Mouse (Mus musculus) kidney, postnatal 0 days (tissue): Measurements from ENCODE around the gene Zfp36l1. TPM values are rescaled to one million over a fixed set of nuclear protein-coding genes. Genes with fewer than 3 reads are reported as not detected.
"Not testable (repeated sequence)": the region's sequence is repeated elsewhere in the genome, so short reads cannot be mapped to it uniquely, and the experiment has no call there.

Source experiments
- ATAC-seq: fragments of 200-750 bp; cut with Nextera tagmentation; replicated peaks from 2 replicates; pipeline ENCODE4 v1.8.0; 2017; ENCODE audit warnings: low read depth, moderate number of reproducible peaks, moderate TSS enrichment, moderate library complexity; ENCODE audit not compliant: low FRiP score
- DNase-seq: peaks from one replicate; pipeline ENCODE4 v3.0.0-alpha.2; 2016; ENCODE audit warnings: low spot score
- H3K27ac ChIP-seq: fragments of 300-500 bp; sonication (generic); 2 replicates; pipeline ENCODE4 v1.5.1; 2014; ENCODE audit warnings: mild to moderate bottlenecking
- H3K27me3 ChIP-seq: fragments of 300-500 bp; sonication (generic); 2 replicates; pipeline ENCODE4 v1.6.1; 2014; ENCODE audit warnings: low read length, mixed read lengths; ENCODE audit not compliant: insufficient read depth
- H3K36me3 ChIP-seq: fragments of 300-500 bp; sonication (generic); 2 replicates; pipeline ENCODE4 v1.6.1; 2014; ENCODE audit warnings: low read length, mixed read lengths; ENCODE audit not compliant: insufficient read depth
- H3K4me1 ChIP-seq: fragments of 300-500 bp; sonication (generic); replicated peaks from 2 replicates; pipeline ENCODE4 v1.6.1; 2014; ENCODE audit warnings: antibody characterized with exemption, low read length, mixed read lengths; ENCODE audit not compliant: insufficient read depth
- H3K4me2 ChIP-seq: fragments of 300-500 bp; sonication (generic); 2 replicates; pipeline ENCODE4 v1.6.1; 2014; ENCODE audit warnings: mild to moderate bottlenecking, low read length, moderate library complexity, mixed read lengths
- H3K4me3 ChIP-seq: fragments of 300-500 bp; sonication (generic); replicated peaks from 2 replicates; pipeline ENCODE4 v1.5.1; 2014; ENCODE audit warnings: low read depth, low read length
- H3K9ac ChIP-seq: fragments of 300-500 bp; sonication (generic); 2 replicates; pipeline ENCODE4 v1.6.1; 2014; ENCODE audit warnings: low read depth, low read length
- H3K9me3 ChIP-seq: fragments of 300-500 bp; sonication (generic); replicated peaks from 2 replicates; pipeline ENCODE4 v1.6.1; 2016; ENCODE audit warnings: low read length, inconsistent platforms, mixed read lengths
- CTCF ChIP-seq: IDR thresholded peaks from 2 replicates; pipeline ENCODE4 v1.5.1; 2016; ENCODE audit warnings: antibody characterized with exemption, low read depth, mild to moderate bottlenecking, moderate library complexity
- WGBS: fragments of 180-500 bp; shearing (Covaris S2); extraction: QIAGEN DNeasy Blood & Tissue Kit; methylation state at CpG from one replicate; pipeline ENCODE4 v1.1.7; 2014; 5-methylcytosine and 5-hydroxymethylcytosine counted together
- polyA plus RNA-seq: library from polyadenylated mRNA; unstranded; fragments of >200 nt; fragmentation: Nextera tagmentation; extraction: Ambion mirVana; gene quantifications from 2 replicates; pipeline ENCODE4 v1.2.1, GENCODE M21; 2015

Zfp36l1 gene
- polyA plus RNA-seq, 1 experiment from 2014 or later, result 160 TPM

DNA sequence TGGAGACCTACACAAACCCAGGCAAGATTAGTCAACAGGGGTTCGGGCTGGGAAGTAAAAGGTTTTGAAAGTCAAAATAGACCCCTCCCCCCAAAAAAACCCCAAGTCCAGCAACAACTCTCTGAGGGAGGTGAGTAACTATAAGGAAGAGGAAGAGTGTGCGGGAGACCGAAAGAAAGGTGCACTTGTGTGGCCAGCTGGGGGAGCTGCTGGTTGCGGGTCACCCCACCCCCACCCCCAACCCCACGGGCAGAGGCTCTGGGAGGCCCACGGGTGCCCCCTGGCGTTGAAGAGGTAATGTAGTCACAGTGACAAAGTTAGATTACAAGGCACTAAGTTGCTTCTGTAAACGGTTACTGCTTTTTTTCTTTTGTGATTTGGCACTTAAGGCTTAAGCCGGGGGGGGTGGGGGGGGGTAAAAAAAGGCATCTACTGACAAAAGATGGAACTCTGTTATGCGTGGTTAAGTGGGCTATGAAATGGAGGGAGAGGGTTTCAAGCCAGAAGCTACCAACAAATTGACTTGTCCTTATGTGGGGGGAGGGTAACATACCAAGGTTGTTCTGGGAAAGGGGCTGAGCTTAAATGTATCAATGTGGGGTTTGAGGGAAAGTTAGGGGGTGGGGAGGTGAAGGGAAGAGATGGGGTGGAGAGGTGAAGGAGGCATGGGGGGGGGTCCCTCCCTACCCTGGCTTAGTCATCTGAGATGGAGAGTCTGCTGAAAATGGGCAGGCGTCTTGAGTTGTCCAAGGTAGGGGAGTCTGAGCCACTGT is 3.7 kb downstream of the Zfp36l1 start:
- DNase-seq, result peak; percentile 89
- H3K9me3 ChIP-seq, H3K27me3 ChIP-seq, ATAC-seq, H3K4me1 ChIP-seq: not testable (repeated sequence)
- 4% methylated on average over 11 of the region's 11 CpGs for WGBS
- H3K36me3 ChIP-seq, result peaks cover 15% of the 10 kb centered on the region
- peak overlapping the region; percentile 93 for H3K27ac ChIP-seq
- H3K9ac ChIP-seq, result peak overlapping the region; percentile 98
- peak; percentile 78 for TF ChIP-seq CTCF
- H3K4me2 ChIP-seq, result peak overlapping the region; percentile 85
- H3K4me3 ChIP-seq, result peak overlapping the region; percentile 96

DNA sequence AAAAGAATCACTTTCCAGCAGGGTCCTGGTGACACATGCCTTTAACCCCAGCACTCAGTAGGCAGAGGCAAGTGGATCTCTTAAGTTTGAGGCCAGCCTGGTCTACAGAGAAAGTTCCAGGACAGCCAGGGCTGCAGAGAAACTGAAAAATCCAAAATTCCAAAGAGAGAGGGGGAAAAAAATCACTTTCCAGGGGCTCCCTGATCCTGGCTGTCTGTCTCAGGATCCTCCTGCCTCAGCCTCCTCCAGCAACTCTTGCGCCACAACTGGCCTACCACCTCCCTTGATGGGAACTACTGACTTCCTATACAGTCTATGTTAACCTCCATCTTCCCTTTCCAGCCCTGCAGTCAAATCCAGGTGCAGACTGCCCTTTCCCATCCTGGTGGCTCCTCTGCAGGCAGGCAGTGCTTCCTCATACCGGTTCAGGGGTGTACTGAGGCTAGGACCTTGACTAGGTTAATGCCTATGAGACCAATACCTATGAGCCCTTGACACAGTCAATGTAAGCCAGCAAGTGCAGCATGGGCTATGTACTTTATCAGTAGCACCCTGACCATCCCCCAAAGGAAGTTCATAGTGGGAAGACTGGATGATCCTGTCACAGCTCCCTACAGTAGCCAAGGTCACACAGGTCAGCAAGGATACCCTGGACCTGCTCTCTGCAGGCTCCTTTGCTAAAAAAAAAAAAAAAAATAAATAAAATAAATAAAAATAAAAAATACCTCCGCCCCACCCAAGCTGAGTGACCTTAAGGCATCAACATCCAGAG is 5.7 kb downstream of the Zfp36l1 start:
- no peak for ATAC-seq
- Histone ChIP-seq H3K27me3 (no peaks in the 10 kb centered on the region), H3K4me2 (no peak overlapping the region), H3K9ac (no peak overlapping the region), H3K27ac (no peak overlapping the region), H3K4me1 (no peaks in the 10 kb centered on the region), H3K36me3 (peaks cover 15% of the 10 kb centered on the region), H3K4me3 (no peak overlapping the region), H3K9me3 (no peaks in the 10 kb centered on the region)
- WGBS, result 92% methylated on average over 3 of the region's 3 CpGs
- DNase-seq, result no peak
- no peak for TF ChIP-seq CTCF

DNA sequence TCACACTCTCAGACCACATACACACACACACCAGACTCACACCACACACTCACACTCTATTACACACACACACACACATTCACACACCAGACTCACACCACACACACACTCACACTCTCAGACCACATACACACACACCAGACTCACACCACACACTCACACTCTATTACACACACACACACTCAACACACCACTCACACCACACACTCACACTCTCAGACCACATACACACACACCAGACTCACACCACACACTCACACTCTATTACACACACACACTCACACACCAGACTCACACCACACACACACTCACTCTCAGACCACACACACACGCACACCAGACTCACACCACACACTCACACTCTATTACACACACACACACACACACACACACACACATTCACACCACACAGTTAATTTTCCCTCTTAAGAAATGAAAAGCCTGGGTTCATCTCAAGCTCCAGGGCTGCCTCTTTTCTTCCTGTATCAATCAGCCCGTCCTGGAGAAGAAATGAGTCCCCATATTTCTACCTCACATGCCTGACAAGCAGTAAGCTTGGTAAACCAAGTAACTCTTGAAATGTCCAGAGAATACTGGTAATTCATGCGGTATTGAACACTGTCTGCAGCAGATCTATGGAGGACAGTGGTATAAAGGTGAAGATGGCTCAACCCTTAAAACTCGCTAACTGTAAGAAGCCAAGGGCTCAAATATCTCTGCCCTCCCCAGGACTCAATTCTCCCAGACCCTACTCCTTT is 6.5 kb downstream of the Zfp36l1 start:
- DNase-seq, result peak; percentile 44
- no peak overlapping the region for H3K27ac ChIP-seq
- no peak for ATAC-seq

DNA sequence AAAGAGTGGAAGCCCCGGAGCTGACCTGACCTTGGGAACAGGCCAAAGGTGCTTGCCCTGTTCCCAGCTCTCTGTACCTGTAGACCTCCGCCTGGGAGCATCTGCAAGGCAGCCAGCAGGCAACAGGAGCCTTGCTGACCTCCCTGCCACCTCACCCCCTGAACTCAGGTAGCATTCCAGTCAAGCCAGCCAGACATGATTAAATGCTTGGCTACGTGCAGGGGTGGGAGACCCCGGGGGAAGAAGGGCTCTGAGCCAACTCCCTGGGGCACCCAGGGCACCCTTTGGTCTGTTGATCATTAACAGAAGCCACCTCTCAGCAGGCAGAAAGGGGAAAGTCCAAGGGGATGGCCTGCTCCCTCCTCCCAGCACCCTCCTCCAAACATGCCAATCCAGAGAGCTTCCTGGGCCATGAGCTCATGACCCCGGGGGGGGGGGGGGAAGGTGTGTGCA is 9.3 kb downstream of the Zfp36l1 start:
- no peak overlapping the region for H3K4me2 ChIP-seq
- WGBS, result 28% methylated on average over 5 of the region's 5 CpGs
- H3K9me3 ChIP-seq, result no peaks in the 10 kb centered on the region
- H3K4me1 ChIP-seq, result no peaks in the 10 kb centered on the region
- DNase-seq (peak; percentile 72), ATAC-seq (peak; percentile 85)
- TF ChIP-seq CTCF, result no peak
- no peak overlapping the region for H3K4me3 ChIP-seq
- no peak overlapping the region for H3K9ac ChIP-seq
- 0 out of 2 replicates have a peak, but pooled peaks cover 5% of the 10 kb centered on the region for H3K36me3 ChIP-seq
- no peaks in the 10 kb centered on the region for H3K27me3 ChIP-seq
- H3K27ac ChIP-seq, result peak overlapping the region; percentile 82

More for the DNA sequence above, 6.5 kb downstream of the Zfp36l1 start:
- Histone ChIP-seq H3K9me3 (no peaks in the 10 kb centered on the region), H3K4me2 (no peak overlapping the region), H3K4me3 (no peak overlapping the region), H3K9ac (no peak overlapping the region), H3K4me1 (no peaks in the 10 kb centered on the region), H3K27me3 (no peaks in the 10 kb centered on the region), H3K36me3 (peaks cover 15% of the 10 kb centered on the region)
- no peak for TF ChIP-seq CTCF
- 71% methylated on average over 4 of the region's 4 CpGs for WGBS

GRCm38 (mm10) chr12:80103089-80103488 is 9.7 kb downstream of the Zfp36l1 start:
- Histone ChIP-seq H3K9me3 (no peaks in the 10 kb centered on the region), H3K27me3 (no peaks in the 10 kb centered on the region), H3K4me1 (no peaks in the 10 kb centered on the region), H3K4me3 (no peak overlapping the region), H3K4me2 (no peak overlapping the region), H3K9ac (no peak overlapping the region), H3K27ac (peak overlapping the region; percentile 78), H3K36me3 (0 out of 2 replicates have a peak, but pooled peaks cover 5% of the 10 kb centered on the region)
- ATAC-seq (0 out of 2 replicates have a peak, but pooled peaks have one; percentile 19), DNase-seq (no peak)
- WGBS, result 38% methylated on average over 4 of the region's 4 CpGs
- TF ChIP-seq CTCF, result no peak

- no peaks in the 10 kb centered on the region for H3K36me3 ChIP-seq
- no peak for DNase-seq
- 77% methylated on average over 1 of the region's 1 CpGs for WGBS
Measured at GRCm38 (mm10) chr12:80098825-80099224, 14.0 kb downstream of the Zfp36l1 start.

More at GRCm38 (mm10) chr12:80098825-80099224, 14.0 kb downstream of the Zfp36l1 start:
- TF ChIP-seq CTCF, result no peak
- no peak for ATAC-seq
- no peaks in the 10 kb centered on the region for H3K9me3 ChIP-seq
- no peak overlapping the region for H3K27ac ChIP-seq
- H3K4me1 ChIP-seq, result no peaks in the 10 kb centered on the region
- no peaks in the 10 kb centered on the region for H3K27me3 ChIP-seq
- no peak overlapping the region for H3K4me3 ChIP-seq
- H3K4me2 ChIP-seq, result no peak overlapping the region
- no peak overlapping the region for H3K9ac ChIP-seq
